Mouse (Mus musculus) heart, postnatal 36 days (tissue): Measurements from ENCODE around the gene Olfr1358. TPM values are rescaled to one million over a fixed set of nuclear protein-coding genes. Genes with fewer than 3 reads are reported as not detected.
"Not testable (repeated sequence)": the region's sequence is repeated elsewhere in the genome, so short reads cannot be mapped to it uniquely, and the experiment has no call there.

Source experiments
- DNase-seq, 2 experiments: peaks; one replicate each; pipeline ENCODE4 v3.0.0; 2021 to 2022
- intact Hi-C: fragments of 180-260 bp; cut with DNase I; formaldehyde crosslinking; loops from one replicate; pipeline ENCODE4 v1.15.1; 2025
- total RNA-seq, 2 experiments: library from RNA; stranded (reverse); gene quantifications; 2 replicates each; pipeline ENCODE4 v1.2.3; 2021

Olfr1358 gene
- not detected for total RNA-seq

- intact Hi-C loops: no loop called here
Measured at GRCm38 (mm10) chr10:78517128-78517527, at the start of gene Olfr1358. Olfr1358 (plus strand) TSS chr10:78517428.

GRCm38 (mm10) chr10:78467761-78468310, 49.4 kb upstream of the Olfr1358 start:
- no peak for DNase-seq
- intact Hi-C loops: loop anchor here (5.0 kb wide), 1 partner anchor 124 kb away; the partner anchor contains the start of gene Syde1

More at GRCm38 (mm10) chr10:78517128-78517527, at the start of gene Olfr1358:
- no peak for DNase-seq

- intact Hi-C loops: no loop called here
Measured at GRCm38 (mm10) chr10:78470582-78471313, 46.5 kb upstream of the Olfr1358 start.

GRCm38 (mm10) chr10:78472046-78472445, 45.2 kb upstream of the Olfr1358 start:
- intact Hi-C loops: no loop called here
- no peak for DNase-seq

More at GRCm38 (mm10) chr10:78470582-78471313, 46.5 kb upstream of the Olfr1358 start:
- no peak for DNase-seq

- DNase-seq: no peak
- intact Hi-C loops: no loop called here
Measured at GRCm38 (mm10) chr10:78473434-78473833, 43.8 kb upstream of the Olfr1358 start.

GRCm38 (mm10) chr10:78474759-78475158, 42.5 kb upstream of the Olfr1358 start:
- DNase-seq: no peak
- intact Hi-C loops: no loop called here

- DNase-seq: no peak
- intact Hi-C loops: no loop called here
Measured at GRCm38 (mm10) chr10:78476821-78477220, 40.4 kb upstream of the Olfr1358 start.

GRCm38 (mm10) chr10:78480954-78481927, 36.0 kb upstream of the Olfr1358 start:
- no peak for DNase-seq
- intact Hi-C loops: no loop called here

- DNase-seq: no peak
- intact Hi-C loops: no loop called here
Measured at GRCm38 (mm10) chr10:78481928-78482499, 35.2 kb upstream of the Olfr1358 start.

- DNase-seq, intact Hi-C loops: not testable (repeated sequence)
Measured at GRCm38 (mm10) chr10:78485369-78485768, 31.9 kb upstream of the Olfr1358 start.

GRCm38 (mm10) chr10:78486871-78487270, 30.4 kb upstream of the Olfr1358 start:
- intact Hi-C loops: loop anchor here (2.0 kb wide), 1 partner anchor 48 kb away; no protein-coding TSS in a partner anchor

GRCm38 (mm10) chr10:78487431-78488086, 29.7 kb upstream of the Olfr1358 start:
- intact Hi-C loops: loop anchor here (2.0 kb wide), 1 partner anchor 49 kb away; no protein-coding TSS in a partner anchor
- peak; percentile 81 to 87 for DNase-seq

More at GRCm38 (mm10) chr10:78486871-78487270, 30.4 kb upstream of the Olfr1358 start:
- no peak for DNase-seq

- intact Hi-C loops: no loop called here
- DNase-seq: no peak
Measured at GRCm38 (mm10) chr10:78502986-78503733, 14.1 kb upstream of the Olfr1358 start.

GRCm38 (mm10) chr10:78519792-78520191, 2.6 kb downstream of the Olfr1358 start:
- intact Hi-C loops: loop anchor here (5.0 kb wide), 1 partner anchor 88 kb away; no protein-coding TSS in a partner anchor
- DNase-seq: no peak

- intact Hi-C loops: loop anchor here (5.0 kb wide), 1 partner anchor 87 kb away; no protein-coding TSS in a partner anchor
- DNase-seq: no peak
Measured at GRCm38 (mm10) chr10:78520260-78521005, 3.2 kb downstream of the Olfr1358 start.

GRCm38 (mm10) chr10:78525071-78525470, 7.8 kb downstream of the Olfr1358 start:
- not testable (repeated sequence) for DNase-seq

GRCm38 (mm10) chr10:78525511-78525910, 8.3 kb downstream of the Olfr1358 start:
- DNase-seq: no peak
- intact Hi-C loops: no loop called here

More at GRCm38 (mm10) chr10:78525071-78525470, 7.8 kb downstream of the Olfr1358 start:
- intact Hi-C loops: not testable (repeated sequence)

GRCm38 (mm10) chr10:78540943-78541342, 23.7 kb downstream of the Olfr1358 start:
- DNase-seq: peak; percentile 13 to 35
- intact Hi-C loops: loop anchor here (1.0 kb wide), 1 partner anchor 64 kb away; no protein-coding TSS in a partner anchor
